Mouse (Mus musculus) retina, embryonic 14.5 days (tissue): Measurements from ENCODE around the gene Gm156.
"Not testable (repeated sequence)": the region's sequence is repeated elsewhere in the genome, so short reads cannot be mapped to it uniquely, and the experiment has no call there.

Experiments
- DNase-seq: peaks from one replicate; pipeline ENCODE4 v3.0.0-alpha.2; 2015; ENCODE audit warnings: low spot score

Gm156 gene

DNA sequence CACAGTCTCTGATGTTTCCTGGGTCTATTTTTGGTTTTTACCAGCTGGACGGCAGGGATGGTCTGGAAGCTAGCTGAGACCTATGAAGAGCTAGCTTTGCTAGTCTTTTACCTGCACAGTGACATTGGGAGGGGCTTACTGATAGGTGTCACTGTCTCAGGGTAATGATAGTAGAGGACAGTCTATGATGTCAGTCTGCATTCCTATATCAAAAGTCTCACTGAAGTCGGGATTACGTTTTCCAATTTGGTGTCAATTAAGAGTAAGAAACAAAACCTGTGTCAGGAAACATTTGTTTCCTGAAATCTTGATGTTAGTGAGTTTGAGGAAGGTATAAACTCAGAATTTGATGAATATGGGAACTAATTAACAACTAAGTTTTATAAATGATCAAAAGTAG lies at the start of gene Gm156:
Gene Gm156, minus strand, starts transcription at position 101 of the 400 bp plus-strand sequence.
- DNase-seq: not testable (repeated sequence)

DNA sequence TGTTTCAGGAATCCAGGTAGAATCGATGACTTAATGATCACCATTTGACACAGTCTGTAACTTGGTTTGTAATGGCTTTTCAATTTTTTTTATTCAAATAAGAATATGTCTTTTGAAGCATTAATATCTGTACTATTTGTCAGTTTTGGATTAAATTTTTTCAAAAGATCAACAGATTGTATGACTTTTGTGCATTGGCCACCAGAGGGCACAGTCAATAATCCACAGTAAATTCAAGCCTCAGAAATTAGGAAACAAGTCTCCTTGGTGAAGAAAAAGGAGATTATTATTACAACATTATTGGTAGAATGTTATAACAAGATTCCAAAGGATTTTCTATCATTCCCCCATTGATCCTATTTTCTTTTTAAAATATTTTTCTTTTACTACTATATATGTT lies 41.5 kb upstream of the Gm156 start:
- peak; percentile 1 for DNase-seq

DNA sequence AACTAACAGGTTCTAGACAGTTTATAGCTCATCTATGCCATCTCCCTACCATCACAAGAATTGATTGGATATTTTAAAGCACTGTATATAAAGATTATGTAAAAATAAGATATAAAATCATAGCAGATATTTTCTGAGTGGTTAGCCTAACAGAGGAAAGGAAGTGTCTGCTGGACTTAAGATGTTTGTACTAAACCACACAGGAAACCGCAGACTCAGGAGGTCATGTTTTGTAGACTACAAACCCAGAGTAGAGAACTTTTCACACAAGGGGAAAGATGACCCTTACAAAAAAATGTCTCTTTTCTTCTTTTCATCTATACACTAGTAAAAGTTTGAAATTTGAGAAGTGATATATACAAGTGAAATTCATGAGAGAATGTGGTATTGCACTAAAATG lies 39.9 kb upstream of the Gm156 start:
- DNase-seq: no peak

DNA sequence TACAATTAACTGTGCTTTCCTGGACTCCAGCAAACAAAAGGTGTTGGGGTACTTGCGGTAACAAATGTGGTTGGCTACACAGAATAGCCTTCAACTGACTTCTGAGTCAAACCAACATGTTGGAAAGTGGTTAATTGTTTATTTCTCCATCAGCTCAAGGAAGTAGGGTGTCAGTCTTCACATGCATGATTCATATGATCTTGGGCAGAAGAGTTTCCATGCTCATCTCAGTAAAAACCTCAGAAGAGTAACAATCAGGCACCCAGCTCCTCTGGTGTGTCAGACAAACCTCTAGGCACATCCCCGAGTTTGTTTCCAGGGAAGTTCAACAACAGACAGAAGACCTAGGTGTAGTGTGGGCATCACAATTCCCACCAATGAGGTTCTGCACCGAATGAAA lies 33.7 kb upstream of the Gm156 start:
- DNase-seq: no peak

DNA sequence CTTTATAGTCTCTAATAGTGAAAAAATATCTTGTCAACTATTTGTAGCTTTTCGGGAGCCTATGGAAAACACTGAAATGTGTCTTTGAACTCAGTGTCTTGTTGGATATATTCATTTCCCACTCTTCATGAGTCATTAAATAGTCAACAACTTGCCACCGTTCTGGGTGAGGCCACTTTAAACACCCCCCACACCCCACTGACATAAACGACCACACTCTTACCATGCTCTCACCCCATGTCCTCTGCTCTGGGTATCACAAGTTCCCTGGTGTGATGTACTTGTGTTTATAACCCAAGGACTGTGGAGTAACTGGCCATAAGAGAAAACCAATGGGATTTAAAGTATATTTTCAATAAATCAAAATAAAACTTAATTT lies 36.4 kb downstream of the Gm156 start:
- DNase-seq: no peak

DNA sequence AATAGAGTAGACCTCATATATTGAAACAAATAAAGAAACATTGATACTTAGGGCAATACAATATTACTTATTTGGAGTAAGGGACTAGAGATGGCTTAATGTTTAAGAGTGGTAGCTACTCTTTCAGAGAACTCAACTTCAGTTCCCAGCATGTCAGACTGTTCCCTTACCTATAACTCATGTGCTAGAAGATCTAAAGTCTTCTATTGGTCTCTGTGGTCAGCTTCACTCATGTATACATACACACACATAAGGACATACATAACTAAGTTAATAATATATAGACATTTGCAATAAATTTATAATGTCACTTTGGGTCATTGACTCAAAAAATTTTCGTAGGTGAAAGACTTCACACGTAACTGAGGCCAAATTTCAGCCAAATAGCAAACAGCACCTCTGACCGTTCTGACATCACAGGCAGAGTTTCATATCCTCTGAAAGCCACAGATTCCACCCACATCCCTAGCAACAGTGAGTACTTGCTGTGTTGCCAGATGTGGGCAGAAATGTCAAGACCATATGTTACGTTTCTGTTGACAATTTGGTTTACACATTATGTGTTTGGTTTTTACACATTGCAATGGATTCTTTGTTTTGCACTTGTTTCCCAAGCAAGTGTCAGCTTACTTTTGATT lies 36.9 kb downstream of the Gm156 start:
- DNase-seq: no peak

DNA sequence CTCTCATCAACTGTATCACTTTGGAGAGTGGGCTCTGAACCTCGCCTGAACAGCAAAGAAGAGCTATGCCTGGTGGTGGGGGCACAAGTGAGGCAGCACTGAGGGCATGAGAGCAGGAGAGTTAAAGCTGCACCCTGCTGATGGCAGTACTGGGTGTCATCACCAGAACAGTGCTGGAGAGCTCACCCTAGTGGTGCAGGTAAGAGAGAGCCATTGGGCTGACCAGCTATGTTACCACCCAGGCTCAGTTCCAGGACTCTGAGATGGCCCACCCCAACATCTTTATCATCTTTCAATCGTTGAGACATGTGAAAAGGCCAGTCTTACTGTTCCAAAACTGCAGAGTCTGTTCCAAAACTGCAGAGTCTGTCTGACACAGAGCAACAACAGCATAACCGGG lies 37.9 kb downstream of the Gm156 start:
- DNase-seq: no peak

DNA sequence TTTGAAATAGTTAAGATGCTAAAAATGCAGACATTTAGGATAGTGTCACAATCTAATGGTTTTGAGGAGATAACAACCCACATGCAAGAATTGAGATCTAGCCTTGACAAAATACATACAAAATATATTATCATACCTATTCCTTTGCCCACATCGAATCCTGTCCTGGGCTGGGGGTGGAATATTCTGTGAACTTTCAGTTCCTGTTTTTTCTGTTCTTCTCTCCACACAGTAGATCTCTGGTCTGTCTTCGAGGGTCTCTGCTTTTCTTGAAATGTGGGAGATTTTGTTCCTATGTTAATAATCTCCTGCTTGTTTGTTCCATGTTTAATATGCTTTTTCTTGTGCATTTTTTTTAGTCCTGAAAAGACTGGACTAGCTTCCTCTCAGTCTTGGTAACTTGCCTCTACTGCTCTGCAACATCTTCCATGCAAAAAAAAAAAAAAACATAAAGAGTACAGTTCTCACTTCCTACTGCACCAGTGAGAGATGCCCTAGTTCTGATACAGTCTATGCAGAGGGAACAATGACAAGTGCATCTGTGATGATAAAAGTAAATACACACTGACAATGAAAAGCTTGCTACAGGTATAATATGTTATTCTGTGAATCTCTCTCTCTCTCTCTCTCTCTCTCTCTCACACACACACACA lies 43.9 kb downstream of the Gm156 start, which contains the start of gene Klri2:
Gene Klri2, minus strand, starts transcription at position 416 of the 653 bp plus-strand sequence.
- DNase-seq: no peak

DNA sequence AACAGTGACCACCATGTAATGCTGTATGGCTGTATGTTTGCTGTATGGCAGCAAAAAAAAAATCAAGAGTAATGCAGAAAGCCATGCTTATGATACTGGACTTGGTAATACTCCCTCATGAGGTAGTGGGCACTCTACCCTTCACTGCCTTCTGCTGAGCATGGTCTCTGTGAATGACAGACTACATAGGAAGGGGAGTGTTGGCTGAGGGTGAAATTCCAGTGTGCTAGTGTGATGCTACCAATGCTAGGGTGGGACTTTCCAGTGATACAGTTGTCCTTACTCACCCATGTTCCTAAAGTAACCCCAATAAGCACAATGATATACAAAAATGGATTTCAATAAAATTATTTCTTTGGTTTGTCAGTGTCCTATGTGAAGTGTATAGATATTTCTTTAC lies 47.7 kb downstream of the Gm156 start:
- no peak for DNase-seq

DNA sequence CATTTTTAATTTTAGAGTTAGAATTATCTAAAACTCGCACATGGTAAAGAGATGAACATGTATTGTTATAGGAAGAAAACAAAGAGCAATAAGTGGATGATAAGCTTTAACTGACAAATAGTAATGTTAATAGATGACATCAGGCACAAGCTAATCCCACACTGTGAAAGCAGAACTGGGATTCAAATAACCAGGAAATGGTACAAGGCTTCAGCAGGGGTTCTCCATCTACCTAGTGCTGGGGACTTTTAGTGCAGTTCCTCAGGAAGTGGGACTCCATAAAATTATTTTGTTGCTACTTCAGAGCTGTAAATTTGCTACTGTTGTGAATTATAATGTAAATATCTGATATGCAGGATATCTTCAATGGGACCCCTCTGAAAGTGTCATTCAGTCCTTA lies 56.8 kb downstream of the Gm156 start:
- DNase-seq: no peak

DNA sequence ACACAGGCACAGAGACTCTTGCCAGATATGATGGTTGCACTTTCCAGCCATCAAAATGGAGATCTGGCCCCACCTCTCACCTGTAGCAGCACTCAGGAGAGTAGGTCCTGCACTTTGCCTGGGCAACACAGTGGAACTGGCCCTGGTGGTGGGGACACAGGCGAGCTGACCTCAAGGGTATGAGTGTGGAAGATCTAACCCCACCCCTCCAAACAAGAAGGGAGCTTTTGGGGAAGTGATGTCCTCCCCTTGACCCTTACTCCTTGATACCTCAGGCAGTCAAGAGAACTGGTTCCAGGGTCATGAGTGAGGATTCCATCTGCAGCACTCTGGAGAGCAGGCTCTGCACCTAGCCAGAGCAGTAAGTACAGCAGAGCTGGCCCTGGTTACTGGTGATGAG lies 62.7 kb downstream of the Gm156 start:
- DNase-seq: no peak

DNA sequence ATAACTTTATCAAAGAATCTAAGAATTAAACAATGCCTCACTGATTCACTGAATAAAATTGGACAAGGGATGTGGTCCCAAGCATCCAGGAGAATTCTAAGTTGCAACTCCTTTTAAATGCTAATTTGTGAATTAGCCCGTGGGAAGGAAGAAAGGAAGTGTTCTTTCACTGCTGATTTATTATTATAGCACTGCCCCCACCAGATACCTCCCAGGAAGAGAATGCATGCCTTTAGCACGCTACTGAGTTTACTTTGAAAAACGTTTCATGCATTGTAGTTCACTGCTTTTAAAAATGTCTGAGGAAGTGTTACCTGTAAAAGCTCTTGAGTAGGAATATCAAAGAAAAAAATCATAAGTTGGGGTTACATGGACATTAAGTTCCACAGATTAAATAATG lies 63.6 kb downstream of the Gm156 start:
- DNase-seq: no peak

DNA sequence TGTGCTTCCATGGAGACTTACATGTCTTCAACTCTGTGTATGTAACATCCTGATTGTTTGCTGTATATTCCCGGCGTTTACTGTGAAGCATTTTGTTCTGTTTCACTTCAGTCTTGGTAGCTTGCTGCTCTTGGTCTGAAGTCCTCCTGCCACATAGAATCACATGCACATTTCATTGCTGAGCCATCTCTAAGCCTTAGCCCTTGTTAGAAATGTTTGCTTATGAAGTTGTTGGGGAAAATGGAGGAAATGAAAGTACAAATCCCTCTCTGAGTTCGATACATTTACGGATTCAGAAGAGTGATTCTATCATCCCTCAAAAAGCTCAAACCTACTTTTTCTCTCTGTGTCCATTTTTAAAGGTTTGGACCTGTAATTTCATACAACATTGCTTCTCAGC lies 67.0 kb downstream of the Gm156 start, which contains the start of gene Klri1:
Gene Klri1, minus strand, starts transcription at position 101 of the 400 bp plus-strand sequence.
- no peak for DNase-seq
